Mouse (Mus musculus) heart, postnatal 0 days (tissue): Measurements from ENCODE around the gene Foxp4.

Source experiments
- CTCF ChIP-seq: IDR thresholded peaks from 2 replicates; pipeline ENCODE4 v1.5.1; 2016; ENCODE audit warnings: antibody characterized with exemption, control low read depth, low read depth
- EP300 ChIP-seq: IDR thresholded peaks from 2 replicates; pipeline ENCODE4 v1.6.1; 2016; ENCODE audit warnings: antibody characterized with exemption, low read depth

DNA sequence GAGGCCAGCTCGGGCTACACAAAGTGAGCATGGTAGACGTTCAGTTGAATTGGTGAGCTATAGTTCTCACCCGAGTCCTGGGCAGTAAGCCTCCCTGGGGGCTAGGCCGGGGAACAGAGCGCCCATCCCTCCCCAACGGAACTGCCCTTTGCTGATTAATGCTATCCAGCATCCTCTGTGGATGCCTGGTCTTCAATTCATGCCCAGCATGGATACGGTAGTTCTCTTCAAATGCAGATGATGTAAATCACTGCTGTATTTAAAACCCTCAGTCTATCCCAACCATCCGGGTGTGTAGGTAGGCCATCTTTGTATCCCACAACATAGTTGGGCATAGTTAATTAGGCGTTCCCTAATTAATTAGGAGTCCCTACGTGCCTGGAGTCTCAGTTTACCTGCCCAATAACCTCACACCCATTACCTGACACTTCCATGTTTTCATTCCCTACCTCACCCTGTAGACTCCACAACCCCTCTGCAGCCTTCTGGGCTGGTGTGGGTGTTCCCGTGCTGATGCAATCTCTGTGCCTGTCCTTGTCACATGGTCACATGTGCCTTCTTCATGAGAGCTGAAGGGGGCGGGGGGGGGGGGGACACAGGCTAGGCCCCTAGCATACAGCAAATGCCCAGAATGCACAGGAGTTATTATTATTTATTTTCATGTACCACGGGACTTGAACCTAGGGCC is 106.3 kb downstream of the Foxp4 start:
- no peak for TF ChIP-seq EP300
- no peak for TF ChIP-seq CTCF
